Mouse (Mus musculus): Measurements from ENCODE around the gene Gm5767. TPM values are rescaled to one million over a fixed set of nuclear protein-coding genes. Genes with fewer than 3 reads are reported as not detected.
A peak's percentile ranks its signal among the peaks of the same experiment; 100 is the strongest.

The Gm5767 gene
- not detected in 2 replicates for total RNA-seq (2014; rRNA removed)
- polyA plus RNA-seq (2012; rRNA removed) = 0.62 and 0.90 TPM in 2 replicates

DNA sequence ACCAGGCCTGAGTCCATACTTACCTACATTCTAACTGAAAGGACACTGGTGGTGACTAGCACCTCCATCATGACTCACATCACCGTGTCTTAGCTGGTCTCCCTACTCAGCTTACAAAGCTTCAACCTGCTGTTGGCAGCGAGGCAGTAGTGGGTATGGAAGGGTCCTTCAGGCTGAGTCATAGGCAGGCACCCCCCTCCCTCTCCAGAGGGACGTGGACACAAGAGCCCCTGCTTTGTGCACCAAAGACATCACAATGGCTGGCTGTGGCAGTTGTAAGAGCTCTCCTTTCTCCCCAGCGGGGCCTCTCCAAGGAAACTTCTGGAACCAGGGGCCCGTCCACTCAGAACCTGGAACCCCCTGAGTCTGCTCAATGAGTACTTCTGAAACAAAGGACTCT lies at the start of gene Gm5767:
TSS of gene Gm5767 (plus strand) at position 301 of the 400 bp plus-strand sequence.
- Histone ChIP-seq H3K4me3 (ENCODE audit: insufficient read depth, low read depth, low read length) (no peak within 1 kb of the TSS), H3K27ac (replicated peaks; ENCODE audit: insufficient read depth, low read depth, low read length) (no peak within 1 kb of the TSS), H3K4me1 (ENCODE audit: control insufficient read depth, insufficient read depth, low read length) (peaks cover 3% of the 10 kb centered on the region), H3K36me3 (ENCODE audit: control insufficient read depth, insufficient read depth, low read length) (no peaks in the 10 kb centered on the region), H3K79me2 (ENCODE audit: control insufficient read depth, insufficient read depth, low read length) (no peaks in the 10 kb centered on the region), H3K27me3 (ENCODE audit: control insufficient read depth, insufficient read depth, low read length) (no peaks in the 10 kb centered on the region), H3K9ac (ENCODE audit: low read depth, low read length) (no peak within 1 kb of the TSS)
- no peak for TF ChIP-seq CTCF (IDR thresholded peaks at IDR 0.05; ENCODE audit: low read depth, low read length)
- no peak for TF ChIP-seq POLR2A (IDR thresholded peaks at IDR 0.05; ENCODE audit: extremely low read depth, insufficient read depth, low read length)
- no peak for DNase-seq (ENCODE audit: extremely low read depth, low read depth, low spot score)
- 92% methylated on average over 5 of the region's 5 CpGs for WGBS

DNA sequence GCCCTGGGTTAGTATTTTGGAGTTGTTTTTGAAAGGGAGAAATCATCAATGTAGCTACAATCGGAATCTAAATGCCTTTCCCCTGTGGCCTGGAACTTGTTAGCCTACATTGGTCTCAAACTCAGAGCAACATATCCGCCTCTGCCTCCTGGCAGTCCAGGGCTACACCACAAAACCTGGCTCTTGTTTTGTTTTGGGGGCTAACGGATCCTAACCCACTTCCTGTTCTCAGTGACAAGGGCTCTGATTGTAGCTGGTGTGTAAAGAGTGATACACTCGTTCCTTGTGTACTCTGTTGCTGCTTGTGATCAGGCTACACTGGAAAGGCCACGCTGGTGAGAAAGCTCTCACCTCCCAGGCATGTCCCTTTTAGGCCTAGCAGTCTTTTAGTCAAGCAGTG lies 49.1 kb upstream of the Gm5767 start:
- no peak overlapping the region for H3K27ac ChIP-seq (replicated peaks; ENCODE audit: insufficient read depth, low read depth, low read length)
- no peak for TF ChIP-seq POLR2A (IDR thresholded peaks at IDR 0.05; ENCODE audit: extremely low read depth, insufficient read depth, low read length)
- TF ChIP-seq CTCF (IDR thresholded peaks at IDR 0.05; ENCODE audit: low read depth, low read length) = no peak
- WGBS = 88% methylated on average over 5 of the region's 5 CpGs

DNA sequence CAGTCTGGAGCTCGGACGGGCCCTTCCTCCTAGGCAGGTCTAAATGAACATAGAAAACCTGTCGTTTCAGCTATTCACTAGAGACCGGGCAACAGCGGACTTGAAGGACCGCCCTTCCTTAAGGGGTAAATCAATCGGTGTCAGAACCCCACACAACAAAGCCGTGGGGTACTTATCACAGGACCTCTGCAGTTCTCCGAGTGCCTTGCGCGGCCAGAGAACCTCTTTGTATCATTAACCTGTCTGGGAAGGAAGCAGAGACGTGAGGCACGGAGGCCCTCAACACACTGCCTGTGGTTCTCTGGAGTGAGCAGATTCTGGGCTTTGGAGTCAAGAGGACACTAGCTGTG lies 43.7 kb upstream of the Gm5767 start:
- DNase-seq (ENCODE audit: extremely low read depth, low read depth, low spot score) = no peak
- H3K27me3 ChIP-seq (ENCODE audit: control insufficient read depth, insufficient read depth, low read length) = no peaks in the 10 kb centered on the region
- under 1% methylated on average over 13 of the region's 13 CpGs for WGBS
- TF ChIP-seq CTCF (IDR thresholded peaks at IDR 0.05; ENCODE audit: low read depth, low read length) (no peak), POLR2A (IDR thresholded peaks at IDR 0.05; ENCODE audit: extremely low read depth, insufficient read depth, low read length) (no peak)
- peak overlapping the region; percentile 93 for H3K4me3 ChIP-seq (ENCODE audit: insufficient read depth, low read depth, low read length)
- no peaks in the 10 kb centered on the region; the same call in 1 of the 2 replicates for H3K36me3 ChIP-seq (ENCODE audit: control insufficient read depth, insufficient read depth, low read length)
- peak overlapping the region; percentile 95 for H3K9ac ChIP-seq (ENCODE audit: low read depth, low read length)
- peaks cover 20% of the 10 kb centered on the region for H3K79me2 ChIP-seq (ENCODE audit: control insufficient read depth, insufficient read depth, low read length)
- H3K27ac ChIP-seq (replicated peaks; ENCODE audit: insufficient read depth, low read depth, low read length) = peak overlapping the region; percentile 87
- peaks cover 11% of the 10 kb centered on the region for H3K4me1 ChIP-seq (ENCODE audit: control insufficient read depth, insufficient read depth, low read length)

More for the DNA sequence above, 49.1 kb upstream of the Gm5767 start:
- Histone ChIP-seq H3K9ac (ENCODE audit: low read depth, low read length) (no peak overlapping the region), H3K27me3 (ENCODE audit: control insufficient read depth, insufficient read depth, low read length) (no peaks in the 10 kb centered on the region), H3K36me3 (ENCODE audit: control insufficient read depth, insufficient read depth, low read length) (no peaks in the 10 kb centered on the region; the same call in 1 of the 2 replicates), H3K79me2 (ENCODE audit: control insufficient read depth, insufficient read depth, low read length) (peaks cover 13% of the 10 kb centered on the region), H3K4me3 (ENCODE audit: insufficient read depth, low read depth, low read length) (no peak overlapping the region), H3K4me1 (ENCODE audit: control insufficient read depth, insufficient read depth, low read length) (peaks cover 4% of the 10 kb centered on the region; the same call in 1 of the 2 replicates)
- DNase-seq (ENCODE audit: extremely low read depth, low read depth, low spot score) = no peak

DNA sequence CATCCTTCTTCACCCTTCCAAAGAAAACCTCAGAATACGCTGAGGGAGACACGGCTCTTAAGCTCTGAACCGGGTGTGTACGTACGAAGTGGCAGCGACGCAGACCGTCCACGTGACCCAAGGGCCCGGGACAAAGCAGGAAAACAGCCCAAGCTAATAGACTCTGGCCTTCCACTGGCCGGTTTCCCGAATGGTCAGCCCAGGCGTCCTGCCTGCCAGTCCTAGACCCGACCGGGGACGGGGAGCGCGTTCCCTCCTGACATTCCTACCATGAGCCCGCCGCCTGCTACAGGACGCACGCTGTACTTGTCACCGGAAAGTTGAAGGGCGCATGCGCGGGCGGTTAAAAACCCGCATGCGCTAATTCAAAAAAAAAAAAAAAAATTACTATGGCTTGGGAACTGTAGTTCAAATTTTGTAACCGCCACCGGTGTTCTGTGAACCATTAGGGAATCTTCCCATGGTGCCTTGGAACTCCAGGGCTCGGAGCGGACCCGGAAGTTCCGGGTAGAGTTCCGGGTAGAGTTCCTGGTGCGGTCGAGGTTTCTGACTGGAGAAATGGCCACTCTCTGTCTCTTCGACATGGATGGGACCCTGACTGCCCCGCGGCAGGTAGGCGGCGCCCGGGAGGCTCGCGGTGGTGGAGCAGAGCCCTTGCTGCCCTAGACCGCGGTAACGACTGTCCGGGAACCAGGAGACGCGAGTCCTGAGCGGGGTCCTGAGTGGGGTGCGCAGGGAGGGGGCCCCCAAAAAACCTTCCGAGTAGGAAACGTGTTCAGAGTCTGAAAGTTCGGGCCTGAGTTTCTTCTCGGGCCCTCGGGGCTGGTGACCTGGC lies 43.1 kb upstream of the Gm5767 start, which contains the start of the genes Pmm2 and Tmem186:
TSS of gene Pmm2 (plus strand) at position 458 of the 835 bp plus-strand sequence.
TSS of gene Tmem186 (minus strand) at position 496 of the 835 bp plus-strand sequence.
- peaks cover 20% of the 10 kb centered on the region for H3K79me2 ChIP-seq (ENCODE audit: control insufficient read depth, insufficient read depth, low read length)
- peak within 1 kb of the TSS; percentile 93 for H3K4me3 ChIP-seq (ENCODE audit: insufficient read depth, low read depth, low read length)
- H3K36me3 ChIP-seq (ENCODE audit: control insufficient read depth, insufficient read depth, low read length) = no peaks in the 10 kb centered on the region; the same call in none of the 2 replicates
- DNase-seq (ENCODE audit: extremely low read depth, low read depth, low spot score) = peak; percentile 92
- WGBS = under 1% methylated on average over 59 of the region's 59 CpGs
- H3K9ac ChIP-seq (ENCODE audit: low read depth, low read length) = peak within 1 kb of the TSS; percentile 95
- peak within 1 kb of the TSS; percentile 87 for H3K27ac ChIP-seq (replicated peaks; ENCODE audit: insufficient read depth, low read depth, low read length)
- no peaks in the 10 kb centered on the region for H3K27me3 ChIP-seq (ENCODE audit: control insufficient read depth, insufficient read depth, low read length)
- TF ChIP-seq POLR2A (IDR thresholded peaks at IDR 0.05; ENCODE audit: extremely low read depth, insufficient read depth, low read length) = peak; percentile 44; the same call in 1 of the 2 replicates
- no peak for TF ChIP-seq CTCF (IDR thresholded peaks at IDR 0.05; ENCODE audit: low read depth, low read length)
- H3K4me1 ChIP-seq (ENCODE audit: control insufficient read depth, insufficient read depth, low read length) = peaks cover 11% of the 10 kb centered on the region

DNA sequence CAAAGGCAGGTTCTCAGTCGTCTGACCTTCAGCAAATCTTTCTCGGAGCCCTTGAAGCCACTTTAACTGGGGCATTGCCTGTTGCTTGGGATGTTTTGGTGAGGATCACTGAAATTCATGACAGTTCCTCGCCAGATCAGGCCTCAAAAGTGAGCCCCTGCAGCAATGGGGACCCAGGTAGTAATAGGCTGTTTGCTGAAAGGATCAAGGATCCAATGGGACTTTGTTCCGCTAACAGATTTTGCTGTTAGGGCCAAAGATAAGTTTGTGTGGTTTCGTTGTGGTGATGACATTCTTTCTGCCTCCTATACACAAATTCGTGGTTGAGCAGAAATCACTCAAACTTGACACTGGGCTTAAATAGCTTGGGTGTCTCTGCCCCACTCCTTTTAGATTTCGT lies 42.4 kb upstream of the Gm5767 start:
- Histone ChIP-seq H3K36me3 (ENCODE audit: control insufficient read depth, insufficient read depth, low read length) (peaks cover 3% of the 10 kb centered on the region), H3K27me3 (ENCODE audit: control insufficient read depth, insufficient read depth, low read length) (no peaks in the 10 kb centered on the region), H3K4me1 (ENCODE audit: control insufficient read depth, insufficient read depth, low read length) (peaks cover 11% of the 10 kb centered on the region), H3K4me3 (ENCODE audit: insufficient read depth, low read depth, low read length) (peak overlapping the region; percentile 89), H3K27ac (replicated peaks; ENCODE audit: insufficient read depth, low read depth, low read length) (peak overlapping the region; percentile 87), H3K9ac (ENCODE audit: low read depth, low read length) (peak overlapping the region; percentile 95), H3K79me2 (ENCODE audit: control insufficient read depth, insufficient read depth, low read length) (peaks cover 20% of the 10 kb centered on the region)
- WGBS = 10% methylated on average over 7 of the region's 7 CpGs
- TF ChIP-seq CTCF (IDR thresholded peaks at IDR 0.05; ENCODE audit: low read depth, low read length) (no peak), POLR2A (IDR thresholded peaks at IDR 0.05; ENCODE audit: extremely low read depth, insufficient read depth, low read length) (no peak)
- peak; percentile 87 for DNase-seq (ENCODE audit: extremely low read depth, low read depth, low spot score)
